Comparison of ENCODE assay signal across 13 mouse cellular contexts in the genomic region with DNA sequence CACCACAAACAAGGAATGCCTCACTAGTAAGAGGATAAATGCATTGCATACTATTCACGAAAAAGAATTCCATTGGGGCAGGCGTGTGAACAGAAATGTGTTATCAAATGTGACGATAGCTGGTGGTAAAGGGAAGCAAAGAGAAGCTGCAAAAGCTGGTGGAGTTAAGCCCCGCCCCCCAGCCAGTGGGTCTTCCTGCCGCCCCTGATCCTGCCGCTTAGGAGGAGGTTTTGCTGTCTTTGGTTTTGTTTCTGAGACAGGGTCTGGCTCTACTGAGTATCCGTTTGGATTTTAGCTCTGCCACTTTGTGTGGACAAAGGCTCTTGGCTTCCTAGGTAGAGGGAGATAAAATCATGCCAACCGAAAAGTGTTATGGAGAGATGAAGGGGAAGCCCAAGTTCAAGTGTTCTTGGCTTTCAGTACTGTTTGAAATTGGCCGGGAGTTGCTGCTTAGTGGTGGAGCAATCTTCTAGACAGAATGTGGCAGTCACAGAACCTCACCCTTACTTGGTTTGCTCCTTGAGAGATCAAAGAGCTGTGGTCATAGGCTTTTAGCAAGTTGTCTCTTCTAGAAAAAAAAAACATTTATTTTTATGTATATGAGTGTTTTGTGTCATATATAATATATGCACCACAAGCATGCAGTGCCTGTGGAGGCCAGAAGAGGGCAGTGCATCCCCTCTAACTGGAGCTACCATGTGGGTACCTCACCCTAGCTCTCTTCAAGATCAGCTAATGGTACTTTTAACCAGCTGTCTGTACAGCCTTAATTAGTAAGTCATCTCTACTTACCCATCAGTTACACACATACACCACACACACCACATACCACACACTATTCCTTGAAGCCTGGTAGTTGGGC. TPM values are rescaled to one million over a fixed set of nuclear protein-coding genes. Genes with fewer than 3 reads are reported as not detected.
A peak's percentile ranks its signal among the peaks of the same experiment; 100 is the strongest.
DNase-seq lines count a peak whose midpoint lies in the region; ATAC-seq and TF ChIP-seq lines count a peak whose summit lies in the region.
"Had no signal": no experiment of that assay in that cellular context is flagged by ENCODE, and none has a peak within 500 bp of the region (broad histone marks: within the 10 kb centered on the region; RNA-seq: fewer than 3 reads in every experiment).

No protein-coding gene starts in this region.

- DNase-seq in heart, adult 11 months: no peak
- DNase-seq in liver, embryonic 14.5 days (ENCODE audit: low read depth in 3 of 3, low spot score in 3 of 3): no peak
- DNase-seq in liver, embryonic 11.5 days (ENCODE audit: low spot score): no peak
- no peak for DNase-seq in brain, embryonic 14.5 days (ENCODE audit: low read depth)
- peak; percentile 38 to 44 for DNase-seq in lung, postnatal 4 days
- no peak for DNase-seq in frontal cortex, postnatal 14 days (ENCODE audit: low spot score in 2 of 2)
- no peak for DNase-seq in embryonic facial prominence, embryonic 10.5 days (ENCODE audit: low spot score)
- DNase-seq: liver, embryonic 13.5 days; retina, postnatal 1 day had no signal

- peak overlapping the region; percentile 12; the same call in 1 of the 2 replicates for H3K4me2 ChIP-seq in heart, embryonic 11.5 days
- H3K4me2 ChIP-seq in liver, embryonic 14.5 days (ENCODE audit: low read depth): no peak overlapping the region
- H3K4me2 ChIP-seq in liver, embryonic 11.5 days: no peak overlapping the region
- H3K4me2 ChIP-seq: hindbrain, embryonic 14.5 days; liver, embryonic 13.5 days had no signal

- no peak overlapping the region for H3K9ac ChIP-seq in heart, embryonic 11.5 days (ENCODE audit: low read depth, low read length)
- no peak overlapping the region for H3K9ac ChIP-seq in liver, embryonic 14.5 days (replicated peaks)
- H3K9ac ChIP-seq in liver, embryonic 11.5 days (ENCODE audit: low read depth, low read length): no peak overlapping the region
- H3K9ac ChIP-seq: hindbrain, embryonic 14.5 days; liver, embryonic 13.5 days had no signal

- H3K27ac ChIP-seq in heart, embryonic 11.5 days (ENCODE audit: low read depth, low read length): no peak overlapping the region
- no peak overlapping the region for H3K27ac ChIP-seq in liver, embryonic 14.5 days
- H3K27ac ChIP-seq in liver, embryonic 11.5 days (ENCODE audit: low read depth, low read length): no peak overlapping the region
- H3K27ac ChIP-seq in embryonic facial prominence, embryonic 10.5 days (replicated peaks): no peak overlapping the region
- H3K27ac ChIP-seq: hindbrain, embryonic 14.5 days; liver, embryonic 13.5 days had no signal

- WGBS in heart, embryonic 11.5 days (ENCODE audit: insufficient replicate concordance): 60% methylated on average over 9 of the region's 9 CpGs
- WGBS in liver, embryonic 14.5 days (ENCODE audit: insufficient replicate concordance): 59% methylated on average over 9 of the region's 9 CpGs
- 64% methylated on average over 9 of the region's 9 CpGs for WGBS in liver, embryonic 11.5 days
- 80% methylated on average over 9 of the region's 9 CpGs for WGBS in embryonic facial prominence, embryonic 10.5 days

- no peak overlapping the region for H3K4me3 ChIP-seq in heart, embryonic 11.5 days (ENCODE audit: low read depth, low read length)
- H3K4me3 ChIP-seq in liver, embryonic 14.5 days (ENCODE audit: insufficient read depth in 1 of 2, low read depth in 2 of 2, low read length in 2 of 2): no peak overlapping the region
- no peak overlapping the region for H3K4me3 ChIP-seq in liver, embryonic 11.5 days (ENCODE audit: low read depth, low read length)
- no peak overlapping the region for H3K4me3 ChIP-seq in embryonic facial prominence, embryonic 10.5 days
- H3K4me3 ChIP-seq: liver, embryonic 13.5 days had no signal

- TF ChIP-seq POLR2A in brain, embryonic 14.5 days (IDR thresholded peaks at IDR 0.05; ENCODE audit: borderline replicate concordance, extremely low read depth, insufficient read depth, insufficient read length, poor library complexity, severe bottlenecking): no peak

- peak; percentile 45; the same call in 1 of the 2 replicates for TF ChIP-seq CTCF in liver, embryonic 14.5 days (IDR thresholded peaks at IDR 0.05; ENCODE audit: low read depth)
- TF ChIP-seq CTCF in brain, embryonic 14.5 days (IDR thresholded peaks at IDR 0.05; ENCODE audit: borderline replicate concordance, extremely low read depth, insufficient read depth, insufficient read length): peak; percentile 13; the same call in 1 of the 2 replicates

- TF ChIP-seq EP300 in liver, embryonic 14.5 days (IDR thresholded peaks at IDR 0.05; ENCODE audit: low read depth): no peak

- ATAC-seq in heart, embryonic 11.5 days (replicated peaks; ENCODE audit: insufficient number of reproducible peaks, low FRiP score, low TSS enrichment): no peak
- no peak for ATAC-seq in liver, embryonic 14.5 days (ENCODE audit: insufficient read depth)
- no peak for ATAC-seq in liver, embryonic 11.5 days (replicated peaks; ENCODE audit: low FRiP score)
- ATAC-seq: forebrain, embryonic 16.5 days had no signal

- no peaks in the 10 kb centered on the region for H3K27me3 ChIP-seq in heart, embryonic 11.5 days (ENCODE audit: control insufficient read depth, insufficient read depth, low read length)
- no peaks in the 10 kb centered on the region for H3K27me3 ChIP-seq in liver, embryonic 14.5 days (ENCODE audit: control insufficient read depth, insufficient read depth, low read length)
- no peaks in the 10 kb centered on the region for H3K27me3 ChIP-seq in liver, embryonic 11.5 days (replicated peaks; ENCODE audit: control insufficient read depth, insufficient read depth, low read length)
- no peaks in the 10 kb centered on the region for H3K27me3 ChIP-seq in embryonic facial prominence, embryonic 10.5 days (replicated peaks; ENCODE audit: low read depth, poor library complexity, severe bottlenecking)
- H3K27me3 ChIP-seq: liver, embryonic 13.5 days had no signal

- peaks cover 3% of the 10 kb centered on the region; the same call in 1 of the 2 replicates for H3K4me1 ChIP-seq in heart, embryonic 11.5 days (ENCODE audit: control insufficient read depth, insufficient read depth, low read length)
- H3K4me1 ChIP-seq in liver, embryonic 14.5 days (replicated peaks; ENCODE audit: control insufficient read depth in 2 of 2, insufficient read depth in 2 of 2, low read length in 1 of 2): no peaks in the 10 kb centered on the region
- no peaks in the 10 kb centered on the region for H3K4me1 ChIP-seq in liver, embryonic 11.5 days (replicated peaks; ENCODE audit: control insufficient read depth, insufficient read depth, low read length)
- peaks cover 3% of the 10 kb centered on the region; the same call in 1 of the 2 replicates for H3K4me1 ChIP-seq in embryonic facial prominence, embryonic 10.5 days
- H3K4me1 ChIP-seq: liver, embryonic 13.5 days had no signal

- no peaks in the 10 kb centered on the region for H3K9me3 ChIP-seq in heart, embryonic 11.5 days (replicated peaks; ENCODE audit: control insufficient read depth, low read length)
- no peaks in the 10 kb centered on the region for H3K9me3 ChIP-seq in liver, embryonic 14.5 days (ENCODE audit: control insufficient read depth, low read length)
- H3K9me3 ChIP-seq in liver, embryonic 11.5 days (ENCODE audit: control insufficient read depth, low read length): no peaks in the 10 kb centered on the region
- H3K9me3 ChIP-seq in embryonic facial prominence, embryonic 10.5 days: no peaks in the 10 kb centered on the region
- H3K9me3 ChIP-seq: liver, embryonic 13.5 days had no signal

- no peaks in the 10 kb centered on the region for H3K36me3 ChIP-seq in heart, embryonic 11.5 days (ENCODE audit: control insufficient read depth, insufficient read depth, low read length)
- H3K36me3 ChIP-seq in liver, embryonic 14.5 days (replicated peaks; ENCODE audit: control insufficient read depth, insufficient read depth, low read depth): no peaks in the 10 kb centered on the region
- no peaks in the 10 kb centered on the region for H3K36me3 ChIP-seq in liver, embryonic 11.5 days (ENCODE audit: control insufficient read depth, insufficient read depth, low read length)
- no peaks in the 10 kb centered on the region for H3K36me3 ChIP-seq in embryonic facial prominence, embryonic 10.5 days (replicated peaks)
- H3K36me3 ChIP-seq: liver, embryonic 13.5 days had no signal

RNA-seq across cellular contexts. Expression of gene Slc34a2, which starts 59.8 kb away (rescaled TPM):
- polyA plus RNA-seq in heart, embryonic 11.5 days (2014; fragmentation: Nextera tagmentation; extraction: Ambion mirVana): not detected in 2 replicates
- 0.01 and 0.02 TPM in 2 replicates for polyA plus RNA-seq in liver, embryonic 14.5 days (2012; rRNA removed)
- not detected in 2 replicates for polyA plus RNA-seq in liver, embryonic 14.5 days (2014; fragmentation: Nextera tagmentation; extraction: Ambion mirVana)
- 0.19 TPM in 1 of 2 replicates, not detected in the other for polyA plus RNA-seq in liver, embryonic 11.5 days (2014; fragmentation: Nextera tagmentation; extraction: Ambion mirVana)
- polyA plus RNA-seq in brain, embryonic 14.5 days (2012; rRNA removed): 0.04 and 0.11 TPM in 2 replicates
- polyA plus RNA-seq in embryonic facial prominence, embryonic 10.5 days (2016; fragmentation: Nextera tagmentation; extraction: Ambion mirVana): 0.05 TPM in 1 of 2 replicates, not detected in the other
- polyA plus RNA-seq: embryonic facial prominence, embryonic 11.5 days; forebrain, embryonic 16.5 days had no signal

Comparison
In these comparisons a context has a peak if more than half of its experiments do, and no peak if none do; other contexts are left out.
1. DNase-seq: peak in lung, postnatal 4 days (2 of 2); none in heart, adult 11 months (single experiment), liver, embryonic 14.5 days (0 of 3), liver, embryonic 11.5 days (single experiment), brain, embryonic 14.5 days (single experiment), frontal cortex, postnatal 14 days (0 of 2) and embryonic facial prominence, embryonic 10.5 days (single experiment).